Mouse (Mus musculus) right cerebral cortex, postnatal 4 days (tissue): Measurements from ENCODE around the gene Sugt1.

Experiments
- DNase-seq: peaks from one replicate; pipeline ENCODE4 v3.0.0-alpha.2; 2022

Sugt1 gene

DNA sequence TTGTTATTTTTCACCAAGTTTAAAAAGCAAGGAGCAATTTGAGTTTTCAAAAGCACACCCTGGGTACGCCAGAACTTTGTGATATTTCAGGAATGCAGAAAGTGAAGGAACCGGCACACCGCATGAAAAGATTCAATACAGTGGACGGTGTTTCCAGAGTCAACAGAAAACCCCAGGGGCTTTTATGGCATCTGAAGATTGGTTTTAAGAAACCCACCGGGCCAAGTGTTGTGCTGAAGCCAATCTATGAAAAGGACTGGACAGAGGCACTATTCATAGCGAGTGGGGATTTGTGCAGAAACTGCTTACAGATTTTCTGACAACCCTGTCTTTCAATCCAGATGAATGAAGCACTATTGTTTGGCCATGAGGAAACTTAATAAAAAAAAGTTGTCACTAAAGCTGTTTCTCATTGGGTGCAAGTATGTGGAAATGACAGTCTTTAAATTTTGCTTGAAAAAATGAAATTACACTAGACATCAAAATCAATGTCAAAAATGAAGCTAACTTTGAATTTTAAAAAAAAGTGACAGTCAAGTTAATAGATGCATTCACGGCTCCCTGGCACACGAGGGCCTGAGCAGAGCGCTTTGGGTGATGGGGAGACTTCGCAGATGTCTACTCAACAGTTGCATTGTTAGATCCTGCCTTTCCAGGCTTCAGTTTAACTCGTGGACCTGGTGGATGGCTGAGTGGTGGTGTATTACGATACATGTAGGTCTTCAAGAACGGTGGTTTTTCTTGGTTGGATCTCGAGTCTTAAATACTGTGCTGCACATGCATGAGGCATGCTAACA is 90.6 kb downstream of the Sugt1 start:
- DNase-seq, result no peak

GRCm38 (mm10) chr14:79680652-79681051 is 93.2 kb downstream of the Sugt1 start:
- no peak for DNase-seq
